Mouse (Mus musculus): ENCODE data around the gene Gm10197.
A peak's percentile ranks its signal among the peaks of the same experiment; 100 is the strongest.

The Gm10197 gene

GRCm38 (mm10) chr19:53394552-53394951 is 23.0 kb upstream of the Gm10197 start:
- DNase-seq (ENCODE audit: low read depth in 1 of 2, low spot score in 2 of 2): no peak

DNA sequence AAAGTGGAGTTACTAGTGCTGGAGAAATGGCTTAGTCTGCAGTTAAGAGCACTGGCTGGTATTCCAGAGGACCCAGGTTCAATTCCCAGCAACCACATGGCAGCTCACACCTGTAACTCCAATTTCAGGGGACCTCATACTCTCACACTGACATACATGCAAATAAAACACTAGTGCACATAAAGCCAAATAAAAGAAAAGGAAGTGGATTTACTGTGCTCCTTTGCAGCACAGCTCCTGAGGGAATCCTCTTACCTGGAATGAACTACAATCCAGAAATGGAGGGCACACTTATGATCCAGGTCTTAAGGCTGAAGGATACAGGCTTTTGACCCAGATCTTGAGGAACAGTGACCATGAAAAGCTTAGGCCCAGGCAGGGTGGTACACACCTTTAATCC is 22.1 kb upstream of the Gm10197 start:
- DNase-seq (ENCODE audit: low read depth in 1 of 2, low spot score in 2 of 2): no peak

DNA sequence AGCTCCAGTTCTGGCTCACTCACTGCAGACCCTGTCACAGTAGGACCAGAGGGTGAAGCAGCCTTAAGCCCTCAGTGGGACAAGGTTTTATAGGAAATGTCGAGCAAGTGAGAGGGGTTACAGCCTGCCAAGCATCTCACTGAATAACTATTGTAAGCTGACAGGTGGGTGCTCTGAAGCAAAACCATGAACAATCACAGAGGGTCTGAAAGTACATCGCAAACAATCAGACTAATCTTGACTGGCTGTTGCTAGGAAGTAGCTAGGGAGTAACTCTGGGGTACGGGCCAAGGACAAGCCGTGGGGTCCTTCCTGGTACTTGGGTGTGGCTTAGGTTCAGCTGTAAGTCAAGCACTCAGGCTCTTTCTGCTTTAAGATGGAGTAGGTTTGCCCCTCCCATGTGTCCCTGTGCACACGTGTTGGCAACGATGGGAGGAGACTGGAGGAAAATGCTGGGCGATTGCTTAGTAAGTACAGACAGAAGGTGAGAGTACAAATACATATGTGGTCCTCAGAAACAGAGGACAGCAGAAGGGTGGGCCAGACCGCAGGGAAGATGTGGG is 21.3 kb upstream of the Gm10197 start:
- DNase-seq (ENCODE audit: low read depth in 1 of 2, low spot score in 2 of 2): no peak

DNA sequence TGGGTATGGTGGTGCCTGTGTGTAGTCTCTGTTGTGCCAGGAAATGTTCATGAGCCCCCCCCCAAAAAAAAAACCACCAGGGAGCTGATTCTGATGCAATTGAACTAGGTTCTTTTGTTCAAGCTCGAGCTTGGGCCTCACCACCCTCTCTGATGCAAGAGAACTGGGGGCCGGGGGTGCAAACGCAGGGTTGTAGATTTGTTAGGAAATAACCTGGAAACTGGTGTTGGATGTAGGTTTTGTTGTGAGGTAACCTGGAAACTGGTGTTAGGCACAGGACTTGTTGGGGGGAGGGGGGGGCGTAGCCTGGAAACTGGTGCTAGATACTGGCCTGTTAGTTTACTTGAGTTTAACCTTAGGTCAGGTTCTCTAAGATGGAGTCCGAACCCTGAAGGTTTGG is 20.2 kb upstream of the Gm10197 start:
- DNase-seq (ENCODE audit: low read depth in 1 of 2, low spot score in 2 of 2): no peak

DNA sequence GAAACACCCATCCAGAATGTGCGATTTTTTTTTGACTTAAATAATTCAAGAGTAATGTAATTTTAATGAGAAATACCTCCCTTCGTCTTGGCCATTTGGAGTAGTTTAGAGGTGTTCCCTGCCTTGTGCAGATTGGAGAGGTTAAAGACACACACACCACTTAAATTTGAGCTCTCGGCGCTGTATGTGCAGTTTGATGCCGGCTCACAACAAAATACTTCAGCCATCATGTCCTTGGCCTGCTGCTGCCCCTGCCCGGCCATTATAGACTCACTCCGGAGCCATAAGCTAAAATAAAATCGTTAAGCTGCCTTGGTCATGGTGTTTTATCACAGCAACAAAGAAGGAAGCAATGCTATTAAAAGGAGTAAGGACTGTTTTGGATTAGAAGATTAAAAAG is 19.8 kb upstream of the Gm10197 start:
- no peak for DNase-seq (ENCODE audit: low read depth in 1 of 2, low spot score in 2 of 2)

- DNase-seq (ENCODE audit: low read depth in 1 of 2, low spot score in 2 of 2): peak; percentile 98 to 99
Observed at GRCm38 (mm10) chr19:53390495-53391007, 19.0 kb upstream of the Gm10197 start, which contains the start of gene Smndc1. Smndc1 (minus strand) TSS chr19:53390578.

DNA sequence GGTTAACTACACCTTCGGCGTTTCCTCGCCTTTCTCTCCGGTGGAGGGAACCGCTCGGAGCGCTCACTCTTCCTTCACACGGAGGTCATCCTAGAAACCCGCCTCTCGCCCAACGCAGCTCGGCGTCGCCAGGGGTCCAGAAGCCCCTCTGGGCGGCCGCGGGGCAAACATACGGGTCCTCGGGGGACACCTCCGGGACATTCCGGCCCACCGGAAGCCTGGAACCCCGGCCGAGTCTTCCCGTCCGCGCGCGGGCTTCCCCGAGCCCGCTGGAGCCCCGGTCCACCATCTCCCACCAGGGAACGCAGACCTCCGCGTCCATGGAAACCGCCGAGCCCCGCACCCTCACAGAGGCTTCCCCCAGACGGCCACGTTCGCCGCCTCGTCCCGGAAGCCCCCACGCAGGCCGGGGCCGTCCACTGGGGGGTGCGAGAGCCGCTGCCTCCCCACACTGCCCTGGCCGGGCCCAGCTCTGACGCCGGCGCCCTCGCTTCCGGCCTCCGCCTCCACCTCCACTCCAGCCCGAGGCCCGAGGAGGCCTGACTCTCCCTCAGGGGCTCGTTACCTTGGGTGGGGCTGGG is 18.4 kb upstream of the Gm10197 start:
- DNase-seq (ENCODE audit: low read depth in 1 of 2, low spot score in 2 of 2): no peak

- DNase-seq (ENCODE audit: low read depth in 1 of 2, low spot score in 2 of 2): no peak
Observed at GRCm38 (mm10) chr19:53389417-53389816, 17.9 kb upstream of the Gm10197 start.

- DNase-seq (ENCODE audit: low read depth in 1 of 2, low spot score in 2 of 2): no peak
Observed at GRCm38 (mm10) chr19:53383336-53383735, 11.8 kb upstream of the Gm10197 start.

- no peak for DNase-seq (ENCODE audit: low read depth in 1 of 2, low spot score in 2 of 2)
Observed at GRCm38 (mm10) chr19:53378421-53378820, 6.9 kb upstream of the Gm10197 start.

DNA sequence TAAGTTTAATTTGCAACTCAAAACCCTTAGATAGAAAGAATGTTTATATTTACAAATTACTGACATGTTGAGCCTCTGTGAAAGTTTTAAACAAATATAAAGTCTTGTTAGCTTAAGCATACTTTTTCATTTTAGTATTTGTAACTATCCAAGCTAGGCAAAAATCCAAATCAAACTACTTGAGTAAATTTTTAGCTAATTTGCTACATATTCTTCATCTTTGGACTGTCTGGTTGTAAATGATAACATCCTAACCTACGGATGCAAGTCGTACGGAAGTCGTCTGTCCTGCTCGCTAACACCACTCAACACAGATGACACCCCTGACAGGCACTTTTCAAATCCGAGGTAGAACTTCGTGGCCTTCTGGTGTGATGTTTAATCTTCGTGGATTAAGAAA is 6.1 kb upstream of the Gm10197 start:
- DNase-seq (ENCODE audit: low read depth in 1 of 2, low spot score in 2 of 2): no peak

DNA sequence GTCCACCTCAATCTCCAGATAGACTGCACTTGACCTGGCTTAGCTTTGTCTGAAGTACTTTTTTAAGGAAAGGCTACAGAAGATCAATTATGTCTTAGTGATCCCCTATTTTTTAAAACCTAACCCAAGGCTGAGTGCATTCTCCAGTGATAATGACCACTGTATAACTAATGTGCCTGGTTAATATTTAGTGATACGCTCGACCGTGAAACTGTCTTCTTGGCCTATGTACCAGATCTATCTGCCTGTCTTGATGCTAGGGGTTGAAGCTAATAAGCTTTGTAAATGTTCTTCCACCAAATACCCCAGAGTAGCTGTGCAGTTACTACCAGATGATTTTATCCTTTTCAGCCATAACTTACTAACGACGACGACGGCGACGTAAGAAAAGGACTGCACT is 4.2 kb upstream of the Gm10197 start:
- DNase-seq (ENCODE audit: low read depth in 1 of 2, low spot score in 2 of 2): no peak

DNA sequence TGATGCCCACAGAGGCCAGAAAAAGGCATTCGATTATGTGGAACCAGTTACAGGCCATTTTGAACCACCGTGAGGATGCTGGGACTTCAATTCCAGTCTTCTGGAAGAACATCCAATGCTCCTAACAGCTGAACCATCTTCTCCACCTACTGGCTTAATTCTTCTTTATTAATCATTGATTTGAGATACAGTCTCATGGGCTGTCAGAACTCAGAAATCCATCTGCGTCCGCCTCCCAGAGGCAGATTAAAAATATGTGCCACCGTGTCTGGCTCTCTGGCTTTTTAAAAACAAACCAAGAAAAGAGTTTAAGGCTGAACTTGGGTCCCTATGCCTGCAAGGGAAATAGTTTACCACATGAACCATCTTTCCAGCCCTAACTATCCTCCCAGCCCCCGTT is 3.7 kb upstream of the Gm10197 start:
- DNase-seq (ENCODE audit: low read depth in 1 of 2, low spot score in 2 of 2): no peak

- no peak for DNase-seq (ENCODE audit: low read depth in 1 of 2, low spot score in 2 of 2)
Observed at GRCm38 (mm10) chr19:53373570-53373969, 2.0 kb upstream of the Gm10197 start.

DNA sequence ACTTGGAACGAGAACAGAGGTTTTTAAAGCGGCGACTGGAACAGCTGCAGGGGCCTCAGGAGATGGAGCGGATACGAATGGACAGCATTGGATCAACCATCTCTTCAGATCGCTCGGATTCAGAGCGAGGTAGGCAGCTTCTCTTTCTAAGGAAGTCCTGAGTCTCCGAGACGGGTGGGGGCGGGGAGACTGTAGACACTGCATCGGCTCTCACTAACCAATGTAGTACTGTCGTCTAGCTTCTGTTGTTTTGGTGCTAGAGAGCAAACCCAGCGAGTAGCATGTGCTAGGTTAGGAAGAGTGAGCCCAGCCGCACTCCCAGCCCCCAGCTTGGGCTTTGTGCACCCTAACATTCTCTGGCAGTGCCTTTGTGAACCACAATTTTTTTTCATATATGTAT is 1.3 kb downstream of the Gm10197 start:
- DNase-seq (ENCODE audit: low read depth in 1 of 2, low spot score in 2 of 2): no peak

DNA sequence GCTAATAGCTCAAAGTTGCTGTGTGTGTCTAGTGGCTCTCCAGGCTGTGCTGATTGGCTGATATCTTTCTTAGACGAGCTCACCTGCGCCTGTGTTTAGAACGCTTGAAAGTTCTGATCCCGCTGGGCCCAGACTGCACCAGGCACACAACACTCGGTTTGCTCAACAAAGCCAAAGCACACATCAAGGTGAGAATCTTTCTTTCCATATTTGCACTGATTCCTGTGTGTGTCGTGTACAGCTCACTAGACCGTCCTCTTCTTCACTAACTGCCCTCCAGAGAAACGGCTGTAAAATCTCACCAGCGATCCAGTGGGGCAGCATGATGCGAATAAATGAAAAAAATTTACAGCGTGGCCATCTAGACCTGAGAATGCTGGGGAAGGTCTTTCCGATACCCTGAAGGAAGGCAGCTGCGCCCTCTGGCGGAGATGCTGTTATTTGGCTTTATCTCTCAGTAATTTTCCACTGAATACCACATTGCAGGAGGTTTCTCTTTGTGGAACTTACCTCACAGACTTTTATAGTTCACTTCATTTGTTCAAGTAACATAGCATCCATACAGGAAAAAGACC is 2.0 kb downstream of the Gm10197 start:
- DNase-seq (ENCODE audit: low read depth in 1 of 2, low spot score in 2 of 2): peak in 1 of 2 experiments; percentile 41

GRCm38 (mm10) chr19:53366881-53367280 is 4.7 kb downstream of the Gm10197 start:
- DNase-seq (ENCODE audit: low read depth in 1 of 2, low spot score in 2 of 2): no peak

- DNase-seq (ENCODE audit: low read depth in 1 of 2, low spot score in 2 of 2): no peak
Observed at GRCm38 (mm10) chr19:53366057-53366775, 5.3 kb downstream of the Gm10197 start.

DNA sequence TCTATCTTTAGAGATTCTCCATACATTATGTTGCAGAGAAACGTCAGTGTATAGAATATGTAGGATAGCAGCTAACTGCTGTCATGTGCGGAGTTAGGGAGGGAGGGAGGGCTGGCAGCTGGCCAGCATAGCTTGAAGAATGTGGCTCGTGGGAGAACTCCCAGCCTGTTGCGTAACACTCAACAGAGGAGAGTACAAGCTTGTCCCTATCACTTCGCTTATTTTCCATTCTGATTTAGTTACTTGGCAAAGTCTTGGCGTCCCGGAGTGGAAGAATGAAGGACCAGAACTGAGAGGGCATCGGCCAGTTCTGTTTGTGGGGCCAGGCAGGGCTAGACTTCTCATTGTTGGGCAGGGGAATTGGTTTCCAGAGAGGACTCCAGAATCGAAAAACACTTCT is 6.6 kb downstream of the Gm10197 start:
- DNase-seq (ENCODE audit: low read depth in 1 of 2, low spot score in 2 of 2): no peak

DNA sequence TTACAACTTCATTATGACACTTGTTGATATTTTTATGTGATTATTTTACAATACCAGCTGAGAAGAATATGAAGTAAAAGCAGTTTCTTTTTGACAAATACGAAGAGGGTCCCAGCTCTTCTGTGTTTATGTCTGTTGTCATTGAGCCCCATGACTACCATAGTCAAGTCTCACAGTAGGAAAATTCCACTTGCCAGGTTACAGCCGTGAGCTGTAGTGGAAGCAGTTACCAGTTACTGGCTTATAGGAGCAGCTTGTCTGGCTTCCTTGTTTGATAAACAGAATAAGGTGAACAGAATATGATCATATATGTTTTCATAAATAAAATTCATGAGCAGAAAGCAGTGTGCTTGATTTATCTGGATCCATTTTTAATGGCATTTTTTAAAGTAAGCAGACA is 7.0 kb downstream of the Gm10197 start:
- no peak for DNase-seq (ENCODE audit: low read depth in 1 of 2, low spot score in 2 of 2)

DNA sequence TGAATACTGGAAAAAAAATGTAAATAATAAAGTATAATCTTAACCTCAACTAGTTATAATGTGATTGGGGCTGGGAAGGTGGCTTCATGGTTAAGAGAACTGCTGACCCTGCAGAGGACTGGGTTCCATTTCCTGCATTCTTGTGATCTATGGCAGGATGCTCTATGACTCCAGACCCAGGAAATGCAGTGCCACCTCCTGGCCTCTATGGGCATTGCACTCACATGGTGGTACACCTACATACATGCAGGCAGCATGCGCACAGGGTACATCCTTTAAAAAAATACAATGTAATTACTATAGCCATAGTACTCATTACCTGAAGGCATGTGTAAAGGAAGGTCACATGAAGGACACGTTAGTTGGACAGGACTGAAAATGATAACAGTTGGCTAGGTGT is 8.6 kb downstream of the Gm10197 start:
- DNase-seq (ENCODE audit: low read depth in 1 of 2, low spot score in 2 of 2): no peak
